Mouse (Mus musculus) hindbrain, embryonic 16.5 days (tissue): Measurements from ENCODE around the gene Nell1. TPM values are rescaled to one million over a fixed set of nuclear protein-coding genes. Genes with fewer than 3 reads are reported as not detected.

Experiments used
- ATAC-seq: fragments of 200-750 bp; cut with Nextera tagmentation; 2 replicates; pipeline ENCODE4 v1.8.0; 2017; ENCODE audit warnings: moderate TSS enrichment, moderate library complexity
- H3K27ac ChIP-seq: fragments of 300-500 bp; sonication (generic); 2 replicates; pipeline ENCODE4 v1.5.1; 2014; ENCODE audit warnings: low read depth, mild to moderate bottlenecking, control low read depth, low read length, moderate library complexity
- H3K27me3 ChIP-seq: fragments of 300-500 bp; sonication (generic); replicated peaks from 2 replicates; pipeline ENCODE4 v1.6.1; 2014; ENCODE audit warnings: low read length; ENCODE audit not compliant: control insufficient read depth, insufficient read depth
- H3K36me3 ChIP-seq: fragments of 300-500 bp; sonication (generic); 2 replicates; pipeline ENCODE4 v1.6.1; 2014; ENCODE audit warnings: mild to moderate bottlenecking, low read length, moderate library complexity, mixed read lengths; ENCODE audit not compliant: control insufficient read depth, insufficient read depth
- H3K4me1 ChIP-seq: fragments of 300-500 bp; sonication (generic); 2 replicates; pipeline ENCODE4 v1.6.1; 2014; ENCODE audit warnings: low read depth, low read length; ENCODE audit not compliant: control insufficient read depth, insufficient read depth
- H3K4me2 ChIP-seq: fragments of 300-500 bp; sonication (generic); 2 replicates; pipeline ENCODE4 v1.6.1; 2014; ENCODE audit warnings: mild to moderate bottlenecking, low read length, control low read depth, moderate library complexity
- H3K4me3 ChIP-seq: fragments of 300-500 bp; sonication (generic); 2 replicates; pipeline ENCODE4 v1.5.1; 2014; ENCODE audit warnings: mild to moderate bottlenecking, low read length, control low read depth, moderate library complexity
- H3K9ac ChIP-seq: fragments of 300-500 bp; sonication (generic); 2 replicates; pipeline ENCODE4 v1.6.1; 2014; ENCODE audit warnings: low read depth, mild to moderate bottlenecking, control low read depth, low read length, moderate library complexity
- H3K9me3 ChIP-seq: fragments of 300-500 bp; sonication (generic); 2 replicates; pipeline ENCODE4 v1.6.1; 2014; ENCODE audit warnings: mild to moderate bottlenecking, low read length, moderate library complexity; ENCODE audit not compliant: control insufficient read depth
- WGBS: fragments of 180-500 bp; shearing (Covaris S2); extraction: QIAGEN DNeasy Blood & Tissue Kit; methylation state at CpG from one replicate; pipeline ENCODE4 v1.1.7; 2014; 5-methylcytosine and 5-hydroxymethylcytosine counted together
- polyA plus RNA-seq: library from polyadenylated mRNA; unstranded; fragments of >200 nt; fragmentation: Nextera tagmentation; extraction: Ambion mirVana; gene quantifications from 2 replicates; pipeline ENCODE4 v1.2.1, GENCODE M21; 2015

Gene Nell1
- polyA plus RNA-seq, 1 experiment from 2014 or later: 38.2 TPM

GRCm38 (mm10) chr7:50514830-50515229, 540.2 kb downstream of the Nell1 start:
- no peak for ATAC-seq
- H3K9ac ChIP-seq: no peak overlapping the region
- 52% methylated on average over 3 of the region's 3 CpGs for WGBS
- no peaks in the 10 kb centered on the region for H3K27me3 ChIP-seq
- H3K36me3 ChIP-seq: no peaks in the 10 kb centered on the region
- H3K4me3 ChIP-seq: no peak overlapping the region
- no peaks in the 10 kb centered on the region for H3K9me3 ChIP-seq
- H3K27ac ChIP-seq: no peak overlapping the region
- no peak overlapping the region for H3K4me2 ChIP-seq
- no peaks in the 10 kb centered on the region for H3K4me1 ChIP-seq

GRCm38 (mm10) chr7:50516681-50517080, 542.0 kb downstream of the Nell1 start:
- Histone ChIP-seq H3K4me3 (no peak overlapping the region), H3K27me3 (no peaks in the 10 kb centered on the region), H3K4me1 (no peaks in the 10 kb centered on the region), H3K9me3 (no peaks in the 10 kb centered on the region), H3K9ac (no peak overlapping the region), H3K4me2 (no peak overlapping the region), H3K27ac (no peak overlapping the region), H3K36me3 (no peaks in the 10 kb centered on the region)
- no peak for ATAC-seq
- WGBS: 68% methylated on average over 3 of the region's 3 CpGs

- no peak for ATAC-seq
- no peak overlapping the region for H3K27ac ChIP-seq
- 46% methylated on average over 5 of the region's 5 CpGs for WGBS
- no peaks in the 10 kb centered on the region for H3K27me3 ChIP-seq
- no peak overlapping the region for H3K4me2 ChIP-seq
- H3K9me3 ChIP-seq: no peaks in the 10 kb centered on the region
- no peaks in the 10 kb centered on the region for H3K36me3 ChIP-seq
- no peak overlapping the region for H3K4me3 ChIP-seq
- no peaks in the 10 kb centered on the region for H3K4me1 ChIP-seq
- H3K9ac ChIP-seq: no peak overlapping the region
These were observed 568.7 kb downstream of the Nell1 start for GRCm38 (mm10) chr7:50543373-50543772.

- no peaks in the 10 kb centered on the region for H3K27me3 ChIP-seq
- ATAC-seq: no peak
- H3K27ac ChIP-seq: no peak overlapping the region
- no peak overlapping the region for H3K4me2 ChIP-seq
- WGBS: 64% methylated on average over 3 of the region's 3 CpGs
- H3K4me1 ChIP-seq: no peaks in the 10 kb centered on the region
- no peak overlapping the region for H3K9ac ChIP-seq
- H3K9me3 ChIP-seq: no peaks in the 10 kb centered on the region
- H3K36me3 ChIP-seq: no peaks in the 10 kb centered on the region
- H3K4me3 ChIP-seq: no peak overlapping the region
These were observed 574.9 kb downstream of the Nell1 start for GRCm38 (mm10) chr7:50549572-50549971.

- H3K27ac ChIP-seq: no peak overlapping the region
- whole genome bisulfite sequencing: 83% methylated on average over 4 of the region's 4 CpGs
- no peak overlapping the region for H3K4me3 ChIP-seq
- no peaks in the 10 kb centered on the region for H3K36me3 ChIP-seq
- H3K27me3 ChIP-seq: no peaks in the 10 kb centered on the region
- no peaks in the 10 kb centered on the region for H3K9me3 ChIP-seq
- H3K4me1 ChIP-seq: no peaks in the 10 kb centered on the region
- no peak for ATAC-seq
- H3K9ac ChIP-seq: no peak overlapping the region
- no peak overlapping the region for H3K4me2 ChIP-seq
These were observed 576.8 kb downstream of the Nell1 start for GRCm38 (mm10) chr7:50551426-50551825.

GRCm38 (mm10) chr7:50562708-50563107, 588.0 kb downstream of the Nell1 start:
- no peak for ATAC-seq
- Histone ChIP-seq H3K36me3 (no peaks in the 10 kb centered on the region), H3K9me3 (no peaks in the 10 kb centered on the region), H3K4me1 (no peaks in the 10 kb centered on the region), H3K27ac (no peak overlapping the region), H3K9ac (no peak overlapping the region), H3K4me3 (no peak overlapping the region), H3K4me2 (no peak overlapping the region), H3K27me3 (no peaks in the 10 kb centered on the region)
- 82% methylated on average over 3 of the region's 3 CpGs for WGBS

GRCm38 (mm10) chr7:50573841-50574240, 599.2 kb downstream of the Nell1 start:
- no peak overlapping the region for H3K27ac ChIP-seq
- 58% methylated on average over 7 of the region's 7 CpGs for WGBS
- no peaks in the 10 kb centered on the region for H3K27me3 ChIP-seq
- no peak overlapping the region for H3K9ac ChIP-seq
- no peak overlapping the region for H3K4me3 ChIP-seq
- H3K36me3 ChIP-seq: no peaks in the 10 kb centered on the region
- H3K9me3 ChIP-seq: no peaks in the 10 kb centered on the region
- ATAC-seq: no peak
- H3K4me2 ChIP-seq: no peak overlapping the region
- no peaks in the 10 kb centered on the region for H3K4me1 ChIP-seq

- Histone ChIP-seq H3K36me3 (no peaks in the 10 kb centered on the region), H3K9me3 (no peaks in the 10 kb centered on the region), H3K27me3 (no peaks in the 10 kb centered on the region), H3K27ac (no peak overlapping the region), H3K4me1 (peaks cover 3% of the 10 kb centered on the region; the same call in 1 of the 2 replicates), H3K4me2 (no peak overlapping the region), H3K4me3 (no peak overlapping the region), H3K9ac (no peak overlapping the region)
- WGBS: 51% methylated on average over 8 of the region's 8 CpGs
- ATAC-seq: no peak
These were observed 614.2 kb downstream of the Nell1 start for GRCm38 (mm10) chr7:50588642-50589424.

- H3K9me3 ChIP-seq: no peaks in the 10 kb centered on the region
- no peak for ATAC-seq
- WGBS: 84% methylated on average over 3 of the region's 3 CpGs
- no peaks in the 10 kb centered on the region for H3K4me1 ChIP-seq
- H3K4me2 ChIP-seq: no peak within 1 kb of the TSS
- no peaks in the 10 kb centered on the region for H3K27me3 ChIP-seq
- H3K27ac ChIP-seq: no peak within 1 kb of the TSS
- no peak within 1 kb of the TSS for H3K4me3 ChIP-seq
- H3K9ac ChIP-seq: no peak within 1 kb of the TSS
- H3K36me3 ChIP-seq: no peaks in the 10 kb centered on the region
These were observed 624.2 kb downstream of the Nell1 start, which contains the start of gene 4933405O20Rik for GRCm38 (mm10) chr7:50598890-50599289. Gene 4933405O20Rik, plus strand, starts transcription at chr7:50599190.
